Mouse (Mus musculus) limb, embryonic 12.5 days (tissue): ENCODE measurements at regions not wholly inside any gene's neighbourhood (a gene's known extent, or its start where the extent isn't known, plus 50 kb on each side); places are given as distances from the start of the nearest gene placed in this dataset.

Source experiments
- ATAC-seq: fragments of 200-750 bp; cut with Nextera tagmentation; 2 replicates; pipeline ENCODE4 v1.8.0; 2017; ENCODE audit warnings: low read depth, moderate TSS enrichment; ENCODE audit not compliant: insufficient number of reproducible peaks, insufficient read depth, low FRiP score, low TSS enrichment
- H3K27ac ChIP-seq: fragments of 300-500 bp; sonication (generic); 2 replicates; pipeline ENCODE4 v1.5.1; 2016; ENCODE audit warnings: mild to moderate bottlenecking, moderate library complexity
- H3K27me3 ChIP-seq: fragments of 300-500 bp; sonication (generic); 2 replicates; pipeline ENCODE4 v1.6.1; 2016; ENCODE audit warnings: mild to moderate bottlenecking, moderate library complexity
- H3K36me3 ChIP-seq: fragments of 300-500 bp; sonication (generic); 2 replicates; pipeline ENCODE4 v1.6.1; 2016; ENCODE audit warnings: mild to moderate bottlenecking, moderate library complexity
- H3K4me1 ChIP-seq: fragments of 300-500 bp; sonication (generic); replicated peaks from 2 replicates; pipeline ENCODE4 v1.6.1; 2016
- H3K4me2 ChIP-seq: fragments of 300-500 bp; sonication (generic); 2 replicates; pipeline ENCODE4 v1.6.1; 2016; ENCODE audit warnings: mild to moderate bottlenecking, moderate library complexity
- H3K4me3 ChIP-seq: fragments of 300-500 bp; sonication (generic); replicated peaks from 2 replicates; pipeline ENCODE4 v1.5.1; 2016; ENCODE audit warnings: mild to moderate bottlenecking
- H3K9ac ChIP-seq: fragments of 300-500 bp; sonication (generic); replicated peaks from 2 replicates; pipeline ENCODE4 v1.6.1; 2016; ENCODE audit warnings: mild to moderate bottlenecking, moderate library complexity
- H3K9me3 ChIP-seq: fragments of 300-500 bp; sonication (generic); 2 replicates; pipeline ENCODE4 v1.6.1; 2016; ENCODE audit warnings: mild to moderate bottlenecking, moderate library complexity
- WGBS: fragments of 180-500 bp; shearing (Covaris S2); methylation state at CpG from one replicate; pipeline ENCODE4 v1.1.7; 2016; 5-methylcytosine and 5-hydroxymethylcytosine counted together

GRCm38 (mm10) chr4:29282169-29282568 lies 469.2 kb downstream of the Epha7 start:
- no peaks in the 10 kb centered on the region for H3K27me3 ChIP-seq
- no peak overlapping the region for H3K9ac ChIP-seq
- no peak overlapping the region for H3K4me3 ChIP-seq
- ATAC-seq, result no peak
- H3K9me3 ChIP-seq, result no peaks in the 10 kb centered on the region
- H3K27ac ChIP-seq, result no peak overlapping the region
- no peaks in the 10 kb centered on the region for H3K36me3 ChIP-seq
- no peaks in the 10 kb centered on the region for H3K4me1 ChIP-seq
- H3K4me2 ChIP-seq, result no peak overlapping the region
- 56% methylated on average over 5 of the region's 5 CpGs for WGBS

GRCm38 (mm10) chr4:29301348-29301747 lies 488.4 kb downstream of the Epha7 start:
- Histone ChIP-seq H3K4me3 (no peak overlapping the region), H3K27ac (no peak overlapping the region), H3K9me3 (no peaks in the 10 kb centered on the region), H3K4me2 (no peak overlapping the region), H3K36me3 (no peaks in the 10 kb centered on the region), H3K9ac (no peak overlapping the region), H3K4me1 (no peaks in the 10 kb centered on the region), H3K27me3 (no peaks in the 10 kb centered on the region)
- WGBS, result 29% methylated on average over 1 of the region's 1 CpGs
- no peak for ATAC-seq

GRCm38 (mm10) chr4:29303951-29304350 lies 491.0 kb downstream of the Epha7 start:
- H3K9ac ChIP-seq, result no peak overlapping the region
- H3K36me3 ChIP-seq, result no peaks in the 10 kb centered on the region
- no peak overlapping the region for H3K4me2 ChIP-seq
- H3K27me3 ChIP-seq, result no peaks in the 10 kb centered on the region
- H3K27ac ChIP-seq, result no peak overlapping the region
- H3K4me3 ChIP-seq, result no peak overlapping the region
- no peak for ATAC-seq
- no peaks in the 10 kb centered on the region for H3K4me1 ChIP-seq
- no peaks in the 10 kb centered on the region for H3K9me3 ChIP-seq

- Histone ChIP-seq H3K36me3 (no peaks in the 10 kb centered on the region), H3K9me3 (no peaks in the 10 kb centered on the region), H3K4me1 (no peaks in the 10 kb centered on the region), H3K4me2 (no peak overlapping the region), H3K4me3 (no peak overlapping the region), H3K27ac (no peak overlapping the region), H3K9ac (no peak overlapping the region), H3K27me3 (no peaks in the 10 kb centered on the region)
- no peak for ATAC-seq
- WGBS, result 90% methylated on average over 1 of the region's 1 CpGs
Observed at GRCm38 (mm10) chr4:29307245-29307644, 494.3 kb downstream of the Epha7 start.

- H3K36me3 ChIP-seq, result no peaks in the 10 kb centered on the region
- H3K4me2 ChIP-seq, result no peak overlapping the region
- no peak overlapping the region for H3K9ac ChIP-seq
- H3K4me1 ChIP-seq, result no peaks in the 10 kb centered on the region
- no peaks in the 10 kb centered on the region for H3K9me3 ChIP-seq
- no peak overlapping the region for H3K27ac ChIP-seq
- ATAC-seq, result no peak
- H3K27me3 ChIP-seq, result no peaks in the 10 kb centered on the region
- H3K4me3 ChIP-seq, result no peak overlapping the region
- WGBS, result 86% methylated on average over 6 of the region's 6 CpGs
Observed at GRCm38 (mm10) chr4:29323921-29324320, 511.0 kb downstream of the Epha7 start.

- Histone ChIP-seq H3K4me1 (no peaks in the 10 kb centered on the region), H3K4me3 (no peak overlapping the region), H3K36me3 (no peaks in the 10 kb centered on the region), H3K4me2 (no peak overlapping the region), H3K27me3 (no peaks in the 10 kb centered on the region), H3K9ac (no peak overlapping the region), H3K9me3 (no peaks in the 10 kb centered on the region), H3K27ac (no peak overlapping the region)
- ATAC-seq, result no peak
- WGBS, result 74% methylated on average over 2 of the region's 2 CpGs
Observed at GRCm38 (mm10) chr4:29329145-29329544, 516.2 kb downstream of the Epha7 start.

- no peak overlapping the region for H3K9ac ChIP-seq
- ATAC-seq, result no peak
Observed at GRCm38 (mm10) chr4:29331747-29332146, 518.8 kb downstream of the Epha7 start.

GRCm38 (mm10) chr4:29337245-29337644 lies 524.3 kb downstream of the Epha7 start:
- Histone ChIP-seq H3K27me3 (no peaks in the 10 kb centered on the region), H3K4me3 (no peak overlapping the region), H3K9me3 (no peaks in the 10 kb centered on the region), H3K27ac (no peak overlapping the region), H3K9ac (no peak overlapping the region), H3K4me1 (no peaks in the 10 kb centered on the region), H3K36me3 (no peaks in the 10 kb centered on the region), H3K4me2 (no peak overlapping the region)
- WGBS, result 87% methylated on average over 10 of the region's 10 CpGs
- no peak for ATAC-seq

More at GRCm38 (mm10) chr4:29331747-29332146, 518.8 kb downstream of the Epha7 start:
- no peaks in the 10 kb centered on the region for H3K4me1 ChIP-seq
- H3K9me3 ChIP-seq, result no peaks in the 10 kb centered on the region
- H3K36me3 ChIP-seq, result no peaks in the 10 kb centered on the region
- H3K4me2 ChIP-seq, result no peak overlapping the region
- no peak overlapping the region for H3K27ac ChIP-seq
- WGBS, result 74% methylated on average over 2 of the region's 2 CpGs
- H3K4me3 ChIP-seq, result no peak overlapping the region
- no peaks in the 10 kb centered on the region for H3K27me3 ChIP-seq

- Histone ChIP-seq H3K27me3 (no peaks in the 10 kb centered on the region), H3K27ac (no peak overlapping the region), H3K4me1 (no peaks in the 10 kb centered on the region), H3K4me3 (no peak overlapping the region), H3K9ac (no peak overlapping the region), H3K9me3 (no peaks in the 10 kb centered on the region), H3K36me3 (no peaks in the 10 kb centered on the region), H3K4me2 (no peak overlapping the region)
- ATAC-seq, result no peak
- 75% methylated on average over 1 of the region's 1 CpGs for WGBS
Observed at GRCm38 (mm10) chr4:29362191-29362590, 549.3 kb downstream of the Epha7 start.

GRCm38 (mm10) chr4:29389282-29389681 lies 576.4 kb downstream of the Epha7 start:
- H3K4me1 ChIP-seq, result no peaks in the 10 kb centered on the region
- H3K4me2 ChIP-seq, result no peak overlapping the region
- no peak overlapping the region for H3K4me3 ChIP-seq
- 92% methylated on average over 1 of the region's 1 CpGs for WGBS
- no peaks in the 10 kb centered on the region for H3K36me3 ChIP-seq
- no peak overlapping the region for H3K27ac ChIP-seq
- no peaks in the 10 kb centered on the region for H3K9me3 ChIP-seq
- no peak for ATAC-seq
- H3K27me3 ChIP-seq, result no peaks in the 10 kb centered on the region
- no peak overlapping the region for H3K9ac ChIP-seq

- Histone ChIP-seq H3K36me3 (no peaks in the 10 kb centered on the region), H3K4me3 (no peak overlapping the region), H3K9me3 (no peaks in the 10 kb centered on the region), H3K9ac (no peak overlapping the region), H3K4me2 (no peak overlapping the region), H3K4me1 (no peaks in the 10 kb centered on the region), H3K27ac (no peak overlapping the region), H3K27me3 (no peaks in the 10 kb centered on the region)
- WGBS, result 68% methylated on average over 2 of the region's 2 CpGs
- no peak for ATAC-seq
Observed at GRCm38 (mm10) chr4:29390333-29390732, 577.4 kb downstream of the Epha7 start.

GRCm38 (mm10) chr4:29402143-29402542 lies 589.2 kb downstream of the Epha7 start:
- no peaks in the 10 kb centered on the region for H3K27me3 ChIP-seq
- no peak overlapping the region for H3K27ac ChIP-seq
- no peaks in the 10 kb centered on the region for H3K36me3 ChIP-seq
- ATAC-seq, result no peak
- no peak overlapping the region for H3K4me2 ChIP-seq
- H3K9me3 ChIP-seq, result no peaks in the 10 kb centered on the region
- H3K9ac ChIP-seq, result no peak overlapping the region
- no peak overlapping the region for H3K4me3 ChIP-seq
- WGBS, result 92% methylated on average over 3 of the region's 3 CpGs
- H3K4me1 ChIP-seq, result no peaks in the 10 kb centered on the region
